Mouse (Mus musculus) CH12.LX (cell line): ENCODE measurements around the gene Iars.

ENCODE experiments used
- EP300 ChIP-seq: IDR thresholded peaks from 2 replicates; pipeline ENCODE4 v1.6.1; 2011; ENCODE audit warnings: low read length, improper control_type of control experiment
- ETS1 ChIP-seq: conservative IDR thresholded peaks from 2 replicates; pipeline ENCODE4 v1.6.1; 2012; ENCODE audit warnings: low read depth, mild to moderate bottlenecking, inconsistent platforms, low read length, improper control_type of control experiment, moderate library complexity
- KAT2A ChIP-seq: IDR thresholded peaks from 2 replicates; pipeline ENCODE4 v1.6.1; 2012; ENCODE audit warnings: low read length, improper control_type of control experiment, inconsistent platforms; ENCODE audit not compliant: insufficient replicate concordance
- MAX ChIP-seq: IDR thresholded peaks from 2 replicates; pipeline ENCODE4 v1.6.1; 2011; ENCODE audit warnings: low read length, improper control_type of control experiment
- NRF1 ChIP-seq: IDR thresholded peaks from 2 replicates; pipeline ENCODE4 v1.6.1; 2014; ENCODE audit warnings: low read depth, mild to moderate bottlenecking, inconsistent platforms, low read length, improper control_type of control experiment, moderate library complexity
- UBTF ChIP-seq: IDR thresholded peaks from 2 replicates; pipeline ENCODE4 v1.6.1; 2012; ENCODE audit warnings: low read depth, mild to moderate bottlenecking, inconsistent platforms, low read length, improper control_type of control experiment, moderate library complexity

- TF ChIP-seq ETS1 (no peak), MAX (no peak), NRF1 (no peak), UBTF (no peak), EP300 (no peak), KAT2A (no peak)
Measured at GRCm38 (mm10) chr13:49719310-49719709, 37.4 kb downstream of the Iars start.
